Mouse (Mus musculus): Measurements from ENCODE around the gene Tcp11l1. TPM values are rescaled to one million over a fixed set of nuclear protein-coding genes. Genes with fewer than 3 reads are reported as not detected.

The Tcp11l1 gene
- polyA plus RNA-seq, 1 experiment: 7.8 TPM

DNA sequence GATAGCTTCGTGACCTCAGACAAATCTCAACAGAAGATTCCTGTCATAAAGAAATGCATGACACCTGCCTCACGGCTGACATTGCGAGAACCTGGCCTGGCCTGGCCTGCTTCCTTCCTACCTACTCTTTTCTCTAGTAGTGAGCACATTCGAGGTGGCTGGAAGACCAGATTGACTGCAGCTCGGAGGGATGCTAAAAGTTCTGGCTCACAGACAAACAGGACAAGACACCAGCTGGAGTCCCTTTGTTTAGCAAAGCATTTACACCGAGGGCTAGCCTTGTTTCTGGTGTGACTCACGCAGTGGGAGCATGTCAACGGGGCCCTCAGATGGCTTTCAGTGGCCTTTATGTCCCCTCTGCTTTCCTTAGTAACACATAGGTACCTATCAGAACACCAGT, 23.2 kb downstream of the Tcp11l1 start:
- no peaks in the 10 kb centered on the region for H3K79me2 ChIP-seq (ENCODE audit: control insufficient read depth, insufficient read depth)
- peaks cover 1% of the 10 kb centered on the region for H3K36me3 ChIP-seq (ENCODE audit: control insufficient read depth, insufficient read depth)
- no peak overlapping the region for H3ac ChIP-seq (ENCODE audit: control insufficient read depth, insufficient read length)
- H3K27me3 ChIP-seq (ENCODE audit: control insufficient read depth, insufficient read depth, insufficient read length): no peaks in the 10 kb centered on the region
- TF ChIP-seq E2F4 (IDR thresholded peaks at IDR 0.05; ENCODE audit: insufficient read depth): no peak
- TF ChIP-seq SRF (IDR thresholded peaks at IDR 0.05; ENCODE audit: control insufficient read depth, insufficient read length, low read depth): no peak
- no peak for TF ChIP-seq MYOG (IDR thresholded peaks at IDR 0.05; ENCODE audit: control insufficient read depth in 1 of 3, insufficient read depth in 1 of 3, insufficient read length in 2 of 3, low read depth in 2 of 3)
- no peak for TF ChIP-seq POLR2AphosphoS2 (IDR thresholded peaks at IDR 0.05; ENCODE audit: insufficient read length, low read depth)
- TF ChIP-seq TCF3 (IDR thresholded peaks at IDR 0.05; ENCODE audit: insufficient read length, low read depth): no peak
- TF ChIP-seq TCF12 (IDR thresholded peaks at IDR 0.05; ENCODE audit: insufficient read depth, poor library complexity, severe bottlenecking): no peak
- TF ChIP-seq REST (IDR thresholded peaks at IDR 0.05; ENCODE audit: insufficient read depth, insufficient read length): no peak
- no peak for TF ChIP-seq MYOD1 (IDR thresholded peaks at IDR 0.05; ENCODE audit: control insufficient read depth in 1 of 3, insufficient read length in 2 of 3, low read depth in 2 of 3)
- TF ChIP-seq MAX (IDR thresholded peaks at IDR 0.05; ENCODE audit: low read depth): no peak
- no peak for TF ChIP-seq CEBPB (IDR thresholded peaks at IDR 0.05; ENCODE audit: insufficient read depth, poor library complexity, severe bottlenecking)
- no peak for TF ChIP-seq POLR2A (IDR thresholded peaks at IDR 0.05; ENCODE audit: insufficient read length, low read depth)
- TF ChIP-seq USF1 (IDR thresholded peaks at IDR 0.05; ENCODE audit: low read depth): no peak
- no peak overlapping the region for H3K4me3 ChIP-seq
- no peak overlapping the region for H3K4me2 ChIP-seq (ENCODE audit: low read depth)

DNA sequence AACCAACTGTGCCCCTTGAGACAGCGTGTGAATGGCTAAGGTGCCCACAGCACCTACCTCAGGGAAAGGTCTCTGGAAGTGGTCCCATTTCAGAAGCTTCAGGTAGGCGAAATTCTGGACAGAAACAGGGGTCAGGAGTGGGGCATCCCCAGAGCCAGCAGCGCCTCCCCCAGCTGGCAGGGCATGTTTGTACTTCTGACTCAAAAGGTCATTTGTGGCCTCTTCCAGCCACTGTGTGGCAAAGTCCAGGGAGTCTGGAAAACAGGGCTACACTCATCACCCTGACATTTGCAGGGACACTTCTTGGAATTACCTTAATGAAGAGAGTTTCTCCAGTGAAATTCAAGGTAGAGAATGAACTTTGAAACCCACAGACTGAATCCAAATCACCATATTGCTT, 23.6 kb downstream of the Tcp11l1 start:
- H3K27me3 ChIP-seq (ENCODE audit: control insufficient read depth, insufficient read depth, insufficient read length): no peaks in the 10 kb centered on the region
- no peak overlapping the region for H3K4me2 ChIP-seq (ENCODE audit: low read depth)
- TF ChIP-seq POLR2AphosphoS2 (IDR thresholded peaks at IDR 0.05; ENCODE audit: insufficient read length, low read depth) (no peak), MYOG (IDR thresholded peaks at IDR 0.05; ENCODE audit: control insufficient read depth in 1 of 3, insufficient read depth in 1 of 3, insufficient read length in 2 of 3, low read depth in 2 of 3) (no peak), POLR2A (IDR thresholded peaks at IDR 0.05; ENCODE audit: insufficient read length, low read depth) (no peak), E2F4 (IDR thresholded peaks at IDR 0.05; ENCODE audit: insufficient read depth) (no peak), TCF3 (IDR thresholded peaks at IDR 0.05; ENCODE audit: insufficient read length, low read depth) (no peak)
- no peaks in the 10 kb centered on the region for H3K79me2 ChIP-seq (ENCODE audit: control insufficient read depth, insufficient read depth)
- H3K36me3 ChIP-seq (ENCODE audit: control insufficient read depth, insufficient read depth): peaks cover 3% of the 10 kb centered on the region
- no peak overlapping the region for H3K4me3 ChIP-seq
- no peak overlapping the region for H3ac ChIP-seq (ENCODE audit: control insufficient read depth, insufficient read length)

DNA sequence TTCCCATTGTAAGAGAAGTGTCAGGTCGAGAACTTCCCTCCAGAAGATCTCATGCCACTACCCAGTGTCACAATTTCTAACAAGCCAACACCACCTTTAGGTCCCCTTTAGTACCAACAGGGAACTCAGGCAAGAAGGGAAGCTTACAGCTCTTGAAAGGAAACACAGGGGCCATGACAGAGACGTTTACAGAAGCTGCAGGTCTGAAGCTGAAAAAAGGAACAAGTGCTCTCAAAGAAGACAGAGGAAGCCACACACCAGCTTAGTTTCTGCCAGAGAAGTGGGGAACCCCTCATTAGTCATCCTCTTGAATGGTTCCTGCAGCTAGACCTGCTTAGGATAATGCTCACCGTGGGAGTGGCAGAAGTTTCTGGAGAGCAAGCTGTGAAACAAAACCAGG, 24.7 kb downstream of the Tcp11l1 start:
- H3ac ChIP-seq (ENCODE audit: control insufficient read depth, insufficient read length): no peak overlapping the region
- H3K79me2 ChIP-seq (ENCODE audit: control insufficient read depth, insufficient read depth): no peaks in the 10 kb centered on the region
- H3K4me3 ChIP-seq: no peak overlapping the region
- no peaks in the 10 kb centered on the region for H3K27me3 ChIP-seq (ENCODE audit: control insufficient read depth, insufficient read depth, insufficient read length)
- no peak overlapping the region for H3K4me2 ChIP-seq (ENCODE audit: low read depth)
- TF ChIP-seq REST (IDR thresholded peaks at IDR 0.05; ENCODE audit: insufficient read depth, insufficient read length): no peak
- no peak for TF ChIP-seq E2F4 (IDR thresholded peaks at IDR 0.05; ENCODE audit: insufficient read depth)
- TF ChIP-seq POLR2AphosphoS2 (IDR thresholded peaks at IDR 0.05; ENCODE audit: insufficient read length, low read depth): no peak
- no peak for TF ChIP-seq MYOG (IDR thresholded peaks at IDR 0.05; ENCODE audit: control insufficient read depth in 1 of 3, insufficient read depth in 1 of 3, insufficient read length in 2 of 3, low read depth in 2 of 3)
- no peak for TF ChIP-seq USF1 (IDR thresholded peaks at IDR 0.05; ENCODE audit: low read depth)
- TF ChIP-seq MAX (IDR thresholded peaks at IDR 0.05; ENCODE audit: low read depth): no peak
- no peak for TF ChIP-seq CEBPB (IDR thresholded peaks at IDR 0.05; ENCODE audit: insufficient read depth, poor library complexity, severe bottlenecking)
- H3K36me3 ChIP-seq (ENCODE audit: control insufficient read depth, insufficient read depth): peaks cover 3% of the 10 kb centered on the region

DNA sequence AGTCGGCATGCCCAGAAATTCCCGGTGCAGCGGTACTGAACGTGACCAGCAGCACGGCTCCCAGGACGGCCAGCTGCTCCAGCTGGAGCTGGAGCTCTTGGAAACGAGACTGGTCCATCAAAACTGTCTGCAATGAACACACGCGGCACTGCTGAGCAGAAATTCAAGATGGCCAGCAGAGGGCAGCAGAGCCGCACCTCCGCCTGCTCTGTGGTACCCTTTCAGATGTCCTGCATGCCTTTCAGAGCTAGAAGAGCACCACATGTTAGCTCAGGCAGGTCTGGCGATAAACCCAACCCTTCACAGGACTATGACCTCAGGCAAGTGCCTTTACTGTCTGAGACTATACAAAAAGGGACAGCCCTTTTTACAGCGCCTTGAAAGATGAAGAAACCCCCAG, 26.6 kb downstream of the Tcp11l1 start:
- Histone ChIP-seq H3ac (ENCODE audit: control insufficient read depth, insufficient read length) (no peak overlapping the region), H3K4me2 (ENCODE audit: low read depth) (peak overlapping the region; percentile 32), H3K4me3 (no peak overlapping the region)

DNA sequence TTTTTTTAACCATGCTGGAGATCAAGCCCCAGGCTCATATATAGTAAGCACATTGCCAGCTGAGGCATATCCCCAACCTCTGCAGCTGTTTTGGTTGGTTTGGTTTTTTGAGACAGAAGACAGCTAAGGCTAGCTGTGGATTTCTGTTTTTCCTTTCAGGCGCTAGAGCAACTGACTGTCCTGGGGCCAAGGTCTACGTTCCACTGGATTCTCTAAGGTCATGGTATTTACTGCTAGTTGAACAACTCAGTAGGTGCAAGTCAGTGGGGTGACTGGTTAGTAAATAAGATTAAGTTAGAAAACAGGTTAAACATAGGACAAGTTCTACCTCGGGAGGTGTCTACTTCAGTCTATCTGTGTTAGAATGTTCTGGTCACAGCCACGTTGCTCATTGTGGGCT, 27.2 kb downstream of the Tcp11l1 start:
- peaks cover 3% of the 10 kb centered on the region for H3K36me3 ChIP-seq (ENCODE audit: control insufficient read depth, insufficient read depth)
- H3K4me2 ChIP-seq (ENCODE audit: low read depth): peak overlapping the region; percentile 32
- no peaks in the 10 kb centered on the region for H3K27me3 ChIP-seq (ENCODE audit: control insufficient read depth, insufficient read depth, insufficient read length)
- TF ChIP-seq CEBPB (IDR thresholded peaks at IDR 0.05; ENCODE audit: insufficient read depth, poor library complexity, severe bottlenecking): no peak
- no peak for TF ChIP-seq MAX (IDR thresholded peaks at IDR 0.05; ENCODE audit: low read depth)
- no peak for TF ChIP-seq MYOD1 (IDR thresholded peaks at IDR 0.05; ENCODE audit: control insufficient read depth in 1 of 3, insufficient read length in 2 of 3, low read depth in 2 of 3)
- no peak for TF ChIP-seq TCF12 (IDR thresholded peaks at IDR 0.05; ENCODE audit: insufficient read depth, poor library complexity, severe bottlenecking)
- TF ChIP-seq POLR2AphosphoS2 (IDR thresholded peaks at IDR 0.05; ENCODE audit: insufficient read length, low read depth): no peak
- TF ChIP-seq MYOG (IDR thresholded peaks at IDR 0.05; ENCODE audit: control insufficient read depth in 1 of 3, insufficient read depth in 1 of 3, insufficient read length in 2 of 3, low read depth in 2 of 3): no peak
- no peak for TF ChIP-seq POLR2A (IDR thresholded peaks at IDR 0.05; ENCODE audit: insufficient read length, low read depth)
- no peak for TF ChIP-seq REST (IDR thresholded peaks at IDR 0.05; ENCODE audit: insufficient read depth, insufficient read length)
- TF ChIP-seq E2F4 (IDR thresholded peaks at IDR 0.05; ENCODE audit: insufficient read depth): no peak
- TF ChIP-seq SRF (IDR thresholded peaks at IDR 0.05; ENCODE audit: control insufficient read depth, insufficient read length, low read depth): no peak
- no peak for TF ChIP-seq USF1 (IDR thresholded peaks at IDR 0.05; ENCODE audit: low read depth)
- TF ChIP-seq TCF3 (IDR thresholded peaks at IDR 0.05; ENCODE audit: insufficient read length, low read depth): no peak
- no peak overlapping the region for H3K4me3 ChIP-seq
- no peaks in the 10 kb centered on the region for H3K79me2 ChIP-seq (ENCODE audit: control insufficient read depth, insufficient read depth)
- H3ac ChIP-seq (ENCODE audit: control insufficient read depth, insufficient read length): no peak overlapping the region

More for the DNA sequence above, 26.6 kb downstream of the Tcp11l1 start:
- Histone ChIP-seq H3K27me3 (ENCODE audit: control insufficient read depth, insufficient read depth, insufficient read length) (no peaks in the 10 kb centered on the region), H3K36me3 (ENCODE audit: control insufficient read depth, insufficient read depth) (peaks cover 3% of the 10 kb centered on the region), H3K79me2 (ENCODE audit: control insufficient read depth, insufficient read depth) (no peaks in the 10 kb centered on the region)
- TF ChIP-seq E2F4 (IDR thresholded peaks at IDR 0.05; ENCODE audit: insufficient read depth) (no peak), MYOD1 (IDR thresholded peaks at IDR 0.05; ENCODE audit: control insufficient read depth in 1 of 3, insufficient read length in 2 of 3, low read depth in 2 of 3) (peak in 1 of 3 experiments; percentile 8), CEBPB (IDR thresholded peaks at IDR 0.05; ENCODE audit: insufficient read depth, poor library complexity, severe bottlenecking) (no peak)

Measured in myocyte (in vitro differentiated cells).